Mouse (Mus musculus) lung, embryonic 16.5 days (tissue): Measurements from ENCODE around the gene Setd1a. TPM values are rescaled to one million over a fixed set of nuclear protein-coding genes. Genes with fewer than 3 reads are reported as not detected.
"Not testable (repeated sequence)": the region's sequence is repeated elsewhere in the genome, so short reads cannot be mapped to it uniquely, and the experiment has no call there.

Experiments used
- ATAC-seq: fragments of 200-750 bp; cut with Nextera tagmentation; 2 replicates; pipeline ENCODE4 v1.8.0; 2017; ENCODE audit warnings: low read depth, mild to moderate bottlenecking, moderate library complexity
- H3K27ac ChIP-seq: fragments of 300-500 bp; sonication (generic); 2 replicates; pipeline ENCODE4 v1.5.1; 2014; ENCODE audit warnings: mild to moderate bottlenecking, control low read depth, low read length
- H3K27me3 ChIP-seq: fragments of 300-500 bp; sonication (generic); 2 replicates; pipeline ENCODE4 v1.6.1; 2014; ENCODE audit warnings: low read depth, low read length, mixed read lengths; ENCODE audit not compliant: control insufficient read depth, insufficient read depth
- H3K36me3 ChIP-seq: fragments of 300-500 bp; sonication (generic); 2 replicates; pipeline ENCODE4 v1.6.1; 2014; ENCODE audit warnings: low read length; ENCODE audit not compliant: control insufficient read depth, insufficient read depth
- H3K4me1 ChIP-seq: fragments of 300-500 bp; sonication (generic); replicated peaks from 2 replicates; pipeline ENCODE4 v1.6.1; 2014; ENCODE audit warnings: low read length, mixed read lengths; ENCODE audit not compliant: control insufficient read depth, insufficient read depth
- H3K4me2 ChIP-seq: fragments of 300-500 bp; sonication (generic); 2 replicates; pipeline ENCODE4 v1.6.1; 2014; ENCODE audit warnings: low read depth, low read length, control low read depth
- H3K4me3 ChIP-seq: fragments of 300-500 bp; sonication (generic); 2 replicates; pipeline ENCODE4 v1.5.1; 2014; ENCODE audit warnings: mild to moderate bottlenecking, low read length, control low read depth
- H3K9ac ChIP-seq: fragments of 300-500 bp; sonication (generic); 2 replicates; pipeline ENCODE4 v1.6.1; 2014; ENCODE audit warnings: low read length, control low read depth
- H3K9me3 ChIP-seq: fragments of 300-500 bp; sonication (generic); 2 replicates; pipeline ENCODE4 v1.6.1; 2016; ENCODE audit warnings: low read length; ENCODE audit not compliant: control insufficient read depth
- WGBS: fragments of 180-500 bp; shearing (Covaris S2); extraction: QIAGEN DNeasy Blood & Tissue Kit; methylation state at CpG from one replicate; pipeline ENCODE4 v1.1.7; 2014; 5-methylcytosine and 5-hydroxymethylcytosine counted together
- polyA plus RNA-seq: library from polyadenylated mRNA; unstranded; fragments of >200 nt; fragmentation: Nextera tagmentation; extraction: Ambion mirVana; gene quantifications from 2 replicates; pipeline ENCODE4 v1.2.1, GENCODE M21; 2015

The Setd1a gene
- polyA plus RNA-seq, 1 experiment from 2014 or later, result 18.1 TPM

GRCm38 (mm10) chr7:127837878-127838277 lies 61.4 kb downstream of the Setd1a start:
- H3K27me3 ChIP-seq, ATAC-seq, H3K36me3 ChIP-seq, H3K27ac ChIP-seq, H3K9me3 ChIP-seq, H3K9ac ChIP-seq, H3K4me2 ChIP-seq, H3K4me1 ChIP-seq, H3K4me3 ChIP-seq: not testable (repeated sequence)
- WGBS, result 77% methylated on average over 4 of the region's 4 CpGs

GRCm38 (mm10) chr7:127840031-127840430 lies 63.6 kb downstream of the Setd1a start:
- not testable (repeated sequence) for H3K4me2 ChIP-seq, H3K9ac ChIP-seq, H3K9me3 ChIP-seq, H3K27ac ChIP-seq, H3K4me3 ChIP-seq, H3K27me3 ChIP-seq, ATAC-seq
- peaks cover 11% of the 10 kb centered on the region for H3K4me1 ChIP-seq
- 76% methylated on average over 2 of the region's 2 CpGs for WGBS
- peaks cover 14% of the 10 kb centered on the region; the same call in 1 of the 2 replicates for H3K36me3 ChIP-seq

GRCm38 (mm10) chr7:127840886-127841285 lies 64.4 kb downstream of the Setd1a start:
- ATAC-seq, result peak; percentile 11
- Histone ChIP-seq H3K27ac (peak overlapping the region; percentile 84), H3K27me3 (no peaks in the 10 kb centered on the region), H3K4me3 (peak overlapping the region; percentile 74), H3K9me3 (no peaks in the 10 kb centered on the region), H3K4me2 (peak overlapping the region; percentile 80), H3K9ac (peak overlapping the region; percentile 80), H3K4me1 (peaks cover 11% of the 10 kb centered on the region), H3K36me3 (peaks cover 15% of the 10 kb centered on the region; the same call in 1 of the 2 replicates)
- 2% methylated on average over 15 of the region's 15 CpGs for WGBS

- Histone ChIP-seq H3K4me2 (peak overlapping the region; percentile 80), H3K9me3 (no peaks in the 10 kb centered on the region), H3K27me3 (no peaks in the 10 kb centered on the region), H3K4me1 (peaks cover 11% of the 10 kb centered on the region), H3K4me3 (peak overlapping the region; percentile 74), H3K27ac (peak overlapping the region; percentile 84), H3K9ac (peak overlapping the region; percentile 80), H3K36me3 (peaks cover 17% of the 10 kb centered on the region; the same call in 1 of the 2 replicates)
- ATAC-seq, result peak; percentile 95
- under 1% methylated on average over 46 of the region's 46 CpGs for WGBS
These were observed 65.0 kb downstream of the Setd1a start for GRCm38 (mm10) chr7:127841340-127842000.

DNA sequence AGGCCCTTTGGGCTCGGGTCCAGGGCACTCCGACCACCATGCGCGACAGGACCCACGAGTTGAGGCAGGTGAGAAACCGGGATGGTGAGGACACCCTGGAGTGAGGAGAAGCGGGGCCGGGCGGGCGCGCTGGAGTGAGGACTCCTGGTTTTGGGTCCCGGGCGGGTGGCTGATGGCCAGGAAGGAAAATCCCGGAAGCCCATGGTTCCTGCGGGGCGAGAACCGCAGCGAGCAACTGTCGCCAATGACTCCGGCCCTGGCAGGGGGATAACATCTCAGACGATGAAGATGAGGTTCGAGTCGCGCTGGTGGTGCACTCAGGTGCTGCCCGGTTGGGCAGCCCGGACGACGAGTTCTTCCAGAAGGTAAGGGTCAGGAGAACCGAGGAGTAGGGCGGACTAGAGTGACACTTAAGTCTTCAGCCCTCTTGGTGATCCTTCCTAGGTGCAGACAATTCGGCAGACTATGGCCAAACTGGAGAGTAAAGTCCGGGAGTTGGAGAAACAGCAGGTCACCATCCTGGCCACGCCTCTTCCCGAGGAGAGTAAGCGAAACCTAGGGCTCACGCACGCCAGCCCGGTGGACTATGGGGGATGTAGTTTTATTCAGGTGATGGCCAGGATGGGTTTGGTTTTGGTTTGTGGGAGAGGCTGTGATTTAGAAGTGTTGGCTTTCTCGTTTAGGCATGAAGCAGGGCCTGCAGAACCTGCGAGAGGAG lies 65.7 kb downstream of the Setd1a start:
- under 1% methylated on average over 40 of the region's 40 CpGs for WGBS
- H3K4me3 ChIP-seq, result peak overlapping the region; percentile 74
- H3K4me2 ChIP-seq, result peak overlapping the region; percentile 80

More for the DNA sequence above, 65.7 kb downstream of the Setd1a start:
- Histone ChIP-seq H3K9me3 (no peaks in the 10 kb centered on the region), H3K36me3 (peaks cover 21% of the 10 kb centered on the region; the same call in 1 of the 2 replicates), H3K27me3 (no peaks in the 10 kb centered on the region), H3K27ac (peak overlapping the region; percentile 84), H3K4me1 (peaks cover 11% of the 10 kb centered on the region), H3K9ac (peak overlapping the region; percentile 80)
- peak; percentile 58 for ATAC-seq

Other genes starting within 250 kb of the Setd1a start
- 8.4 and 8.7 TPM in 2 replicates for gene Tmem265, start 215.3 kb upstream of the Setd1a start, polyA plus RNA-seq
- 36.9 and 40.0 TPM in 2 replicates for gene Phkg2, start 203.3 kb upstream of the Setd1a start, polyA plus RNA-seq
- 23.6 and 23.7 TPM in 2 replicates for gene Ccdc189, start 188.1 kb upstream of the Setd1a start, polyA plus RNA-seq
- gene Rnf40, start 187.9 kb upstream of the Setd1a start, polyA plus RNA-seq, result 47.6 and 51.1 TPM in 2 replicates
- 12.5 and 12.6 TPM in 2 replicates for gene Zfp629, start 160.9 kb upstream of the Setd1a start, polyA plus RNA-seq
- 40.5 and 46.1 TPM in 2 replicates for gene Bcl7c, start 67.7 kb upstream of the Setd1a start, polyA plus RNA-seq
- gene Ctf1, start 63.9 kb upstream of the Setd1a start, polyA plus RNA-seq, result 11.4 and 11.8 TPM in 2 replicates
- gene Ctf2, start 44.5 kb upstream of the Setd1a start, polyA plus RNA-seq, result 0.23 and 0.24 TPM in 2 replicates
- gene Fbxl19, start 32.1 kb upstream of the Setd1a start, polyA plus RNA-seq, result 3.1 and 3.8 TPM in 2 replicates
- gene Orai3, start 6.9 kb upstream of the Setd1a start, polyA plus RNA-seq, result 29.1 and 32.7 TPM in 2 replicates
- not detected in 2 replicates for gene Gm49388, start 8.9 kb downstream of the Setd1a start, polyA plus RNA-seq
- gene Hsd3b7, start 23.9 kb downstream of the Setd1a start, polyA plus RNA-seq, result 27.5 and 32.1 TPM in 2 replicates
- 44.5 and 45.1 TPM in 2 replicates for gene Stx4a, start 47.6 kb downstream of the Setd1a start, polyA plus RNA-seq
- 1.1 and 1.3 TPM in 2 replicates for gene Stx1b, start 47.9 kb downstream of the Setd1a start, polyA plus RNA-seq
- 11.2 and 11.3 TPM in 2 replicates for gene Zfp646, start 99.6 kb downstream of the Setd1a start, polyA plus RNA-seq
- 15.0 and 17.5 TPM in 2 replicates for gene Zfp668, start 100.2 kb downstream of the Setd1a start, polyA plus RNA-seq
- gene Prss53, start 114.3 kb downstream of the Setd1a start, polyA plus RNA-seq, result 1.1 and 2.0 TPM in 2 replicates
- gene Gm21974, start 118.8 kb downstream of the Setd1a start, polyA plus RNA-seq, result not detected in 2 replicates
- 159 and 162 TPM in 2 replicates for gene Vkorc1, start 118.9 kb downstream of the Setd1a start, polyA plus RNA-seq
- gene Bckdk, start 127.4 kb downstream of the Setd1a start, polyA plus RNA-seq, result 129 and 133 TPM in 2 replicates
- 37.2 and 38.9 TPM in 2 replicates for gene Kat8, start 135.8 kb downstream of the Setd1a start, polyA plus RNA-seq
- 101 and 108 TPM in 2 replicates for gene Prss8, start 153.4 kb downstream of the Setd1a start, polyA plus RNA-seq
- 12.3 and 12.4 TPM in 2 replicates for gene Prss36, start 170.1 kb downstream of the Setd1a start, polyA plus RNA-seq
- gene Fus, start 190.8 kb downstream of the Setd1a start, polyA plus RNA-seq, result 299 and 328 TPM in 2 replicates
- 37.6 and 51.2 TPM in 2 replicates for gene Pycard, start 217.2 kb downstream of the Setd1a start, polyA plus RNA-seq
- gene Trim72, start 227.3 kb downstream of the Setd1a start, polyA plus RNA-seq, result 0.28 and 0.63 TPM in 2 replicates